Mouse (Mus musculus) heart, postnatal 36 days (tissue): ENCODE measurements around the gene Olfr329-ps. TPM values are rescaled to one million over a fixed set of nuclear protein-coding genes. Genes with fewer than 3 reads are reported as not detected.
"Not testable (repeated sequence)": the region's sequence is repeated elsewhere in the genome, so short reads cannot be mapped to it uniquely, and the experiment has no call there.

Experiments
- DNase-seq, 2 experiments: peaks; one replicate each; pipeline ENCODE4 v3.0.0; 2021 to 2022
- intact Hi-C: fragments of 180-260 bp; cut with DNase I; formaldehyde crosslinking; loops from one replicate; pipeline ENCODE4 v1.15.1; 2025
- total RNA-seq, 2 experiments: library from RNA; stranded (reverse); gene quantifications; 2 replicates each; pipeline ENCODE4 v1.2.3; 2021

Olfr329-ps gene
- total RNA-seq = not detected

DNA sequence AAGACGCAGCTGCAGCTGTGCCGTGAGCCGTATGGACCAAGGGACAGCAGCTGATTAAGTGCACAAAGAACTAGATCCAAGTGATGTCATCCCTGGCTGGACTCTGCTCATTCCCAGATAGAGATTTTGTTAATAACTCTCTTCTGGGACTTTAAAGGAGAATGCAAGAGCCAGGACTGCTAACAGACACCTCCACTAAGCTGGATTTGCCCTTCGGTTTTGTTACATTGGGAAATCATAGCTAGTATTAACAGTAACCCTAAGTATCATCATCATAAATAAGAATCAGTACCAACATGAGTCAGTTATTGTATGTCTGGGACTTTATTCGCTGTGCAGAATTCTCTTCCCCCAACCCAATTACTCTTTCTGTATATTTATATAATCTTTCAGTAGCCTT lies at the start of gene Olfr329-ps:
Gene Olfr329-ps (minus strand): TSS at position 101 of the 400 bp plus-strand sequence.
- intact Hi-C loops = no loop called here
- no peak for DNase-seq

DNA sequence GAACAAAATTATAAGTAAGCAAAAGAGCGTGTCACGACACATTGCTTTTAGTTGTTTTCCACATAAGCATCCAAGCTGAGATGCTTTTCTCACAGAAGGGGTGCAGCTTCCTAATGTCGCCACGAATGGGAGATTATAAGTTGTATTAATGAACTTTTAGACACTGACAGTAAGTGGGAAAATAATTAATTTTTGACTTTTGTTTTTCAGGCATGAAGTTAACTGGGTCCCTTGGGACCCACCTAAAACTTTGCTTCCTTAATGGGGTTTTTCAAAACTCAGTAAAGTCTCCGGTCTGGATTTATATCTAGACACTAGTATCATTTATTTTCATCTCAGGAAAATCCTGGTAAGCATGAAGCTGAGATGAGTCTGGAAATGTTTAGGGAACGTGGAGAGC lies 48.6 kb upstream of the Olfr329-ps start, which contains the start of gene Olfr324:
Gene Olfr324 (plus strand): TSS at position 301 of the 400 bp plus-strand sequence.
- DNase-seq = no peak
- intact Hi-C loops = no loop called here

DNA sequence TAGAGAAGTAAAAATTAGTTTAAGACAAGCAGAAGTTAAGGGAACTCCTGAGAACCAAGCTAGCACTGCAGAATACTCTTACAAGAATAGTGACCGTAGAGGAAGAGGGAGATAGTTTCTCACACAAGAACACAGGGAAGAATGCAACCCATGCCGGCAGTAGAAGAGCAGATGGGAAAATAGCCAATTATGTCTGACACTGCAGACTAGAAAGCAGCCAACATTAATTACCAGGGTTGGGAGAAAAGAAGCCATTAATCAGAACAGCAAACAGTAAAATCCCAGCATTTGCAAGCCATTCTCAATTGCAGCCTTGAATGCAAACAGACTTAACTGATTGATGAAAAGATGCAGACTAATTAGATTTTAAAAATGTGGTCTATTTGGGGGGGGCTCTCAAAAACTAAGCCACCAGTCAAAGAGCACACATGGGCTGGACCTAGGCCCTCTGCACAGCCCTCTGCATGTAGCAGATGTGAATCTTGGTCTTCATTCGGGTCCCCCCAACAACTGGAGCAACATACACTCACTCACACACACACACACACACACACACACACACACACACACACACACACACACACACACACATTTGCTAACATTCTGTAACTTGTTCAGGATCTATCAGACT lies 42.5 kb upstream of the Olfr329-ps start:
- intact Hi-C loops = loop anchor here (1.0 to 5.0 kb wide), 3 partner anchors 48 to 351 kb away; no protein-coding TSS in a partner anchor
- no peak for DNase-seq

DNA sequence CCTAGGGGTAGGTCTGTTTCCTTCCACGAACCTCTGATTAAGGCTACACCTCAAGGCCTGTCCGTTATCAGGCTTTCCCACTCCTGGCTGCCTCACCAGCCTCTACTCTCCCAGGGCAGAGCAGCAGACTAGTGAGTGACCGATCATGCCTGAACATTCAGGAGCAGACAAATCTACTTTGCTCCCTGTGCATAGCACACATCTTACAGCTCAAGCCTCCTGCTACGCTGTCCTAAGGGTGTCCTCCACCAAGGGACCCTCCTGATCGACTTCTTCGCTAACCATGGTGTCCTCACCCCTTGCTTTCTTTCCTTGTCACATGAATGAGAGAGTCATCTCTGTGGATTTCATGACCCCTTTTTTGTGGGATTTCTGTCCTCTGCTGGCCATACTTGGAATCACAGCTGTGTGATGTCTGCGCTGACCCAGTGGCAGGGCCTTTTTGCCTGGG lies 41.7 kb upstream of the Olfr329-ps start:
- intact Hi-C loops = loop anchor here (1.0 to 5.0 kb wide), 3 partner anchors 48 to 351 kb away; no protein-coding TSS in a partner anchor
- peak; percentile 43 to 58 for DNase-seq

DNA sequence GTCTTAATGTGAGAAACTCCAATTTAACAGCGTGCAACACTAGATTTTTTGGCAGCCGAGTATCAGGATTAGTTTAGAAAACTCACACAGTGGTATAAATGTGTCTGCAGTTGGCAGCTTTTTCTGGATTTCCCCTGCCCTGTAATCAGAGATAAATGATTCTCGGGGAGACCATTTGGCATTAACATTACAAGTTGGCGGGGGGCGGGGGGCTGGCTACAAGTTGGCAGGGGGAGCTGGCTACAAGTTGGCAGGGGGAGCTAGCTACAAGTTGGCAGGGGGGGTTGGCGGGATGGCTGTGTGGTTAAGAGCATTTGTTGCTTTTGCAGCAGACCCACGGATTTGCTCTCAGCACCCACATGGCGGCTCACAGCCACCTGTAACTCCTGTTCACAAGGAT lies 32.4 kb upstream of the Olfr329-ps start:
- DNase-seq = no peak
- intact Hi-C loops = no loop called here

DNA sequence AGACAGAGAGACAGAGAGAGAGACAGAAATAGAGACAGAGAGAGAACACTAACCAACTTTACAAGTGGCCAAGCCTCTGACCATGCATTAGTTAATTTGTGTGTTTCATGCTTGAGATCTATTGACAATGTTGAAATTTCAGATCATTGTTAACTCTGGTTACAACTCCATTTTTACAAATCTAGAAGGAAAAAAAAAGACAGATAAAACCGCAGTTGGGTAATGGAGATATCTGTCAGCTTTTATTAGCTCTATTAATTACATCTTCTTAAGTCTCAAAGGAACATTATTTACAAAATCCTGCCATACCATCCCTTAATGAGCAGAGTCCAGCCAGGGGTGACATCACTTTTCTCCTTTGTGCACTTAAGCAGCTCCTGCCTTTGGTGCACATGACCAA lies 31.2 kb upstream of the Olfr329-ps start, which contains the start of gene Olfr325:
Gene Olfr325 (plus strand): TSS at position 301 of the 400 bp plus-strand sequence.
- DNase-seq = no peak
- intact Hi-C loops = no loop called here

DNA sequence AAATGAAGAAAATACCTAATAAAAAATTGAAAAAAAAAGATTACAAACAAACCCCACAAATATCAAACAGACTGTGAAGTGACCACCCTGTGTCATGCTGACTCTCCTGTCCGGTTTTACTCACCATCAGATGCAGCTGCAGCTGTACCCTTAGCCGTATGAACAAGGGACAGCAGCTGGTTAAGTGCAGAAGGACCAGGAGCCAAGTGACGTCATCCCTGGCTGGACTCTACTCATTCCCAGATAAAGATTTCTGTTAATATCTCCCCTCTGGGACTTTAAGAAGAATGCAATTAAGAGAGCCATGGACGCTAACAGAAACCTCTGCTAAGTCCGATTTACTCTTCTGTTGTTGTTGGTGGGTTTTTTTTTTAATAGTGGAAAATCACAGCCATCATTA lies 24.2 kb upstream of the Olfr329-ps start, which contains the start of gene Olfr224:
Gene Olfr224 (minus strand): TSS at position 149 of the 400 bp plus-strand sequence.
- DNase-seq = peak; percentile 23 to 29
- intact Hi-C loops = no loop called here

GRCm38 (mm10) chr11:58555536-58555935 lies 9.3 kb upstream of the Olfr329-ps start, which contains the start of gene Olfr328:
Olfr328 (minus strand) TSS chr11:58555636.
- intact Hi-C loops = no loop called here
- DNase-seq = no peak

GRCm38 (mm10) chr11:58534736-58535135 lies 11.5 kb downstream of the Olfr329-ps start, which contains the start of gene Olfr330:
Olfr330 (minus strand) TSS chr11:58534836.
- intact Hi-C loops, DNase-seq: not testable (repeated sequence)

GRCm38 (mm10) chr11:58519756-58520155 lies 26.5 kb downstream of the Olfr329-ps start:
- intact Hi-C loops = not testable (repeated sequence)
- DNase-seq = peak; percentile 12 to 23

- intact Hi-C loops = not testable (repeated sequence)
- peak; percentile 54 to 63 for DNase-seq
These were observed 27.3 kb downstream of the Olfr329-ps start for GRCm38 (mm10) chr11:58518916-58519315.

GRCm38 (mm10) chr11:58509058-58509457 lies 37.2 kb downstream of the Olfr329-ps start:
- DNase-seq, intact Hi-C loops: not testable (repeated sequence)

DNA sequence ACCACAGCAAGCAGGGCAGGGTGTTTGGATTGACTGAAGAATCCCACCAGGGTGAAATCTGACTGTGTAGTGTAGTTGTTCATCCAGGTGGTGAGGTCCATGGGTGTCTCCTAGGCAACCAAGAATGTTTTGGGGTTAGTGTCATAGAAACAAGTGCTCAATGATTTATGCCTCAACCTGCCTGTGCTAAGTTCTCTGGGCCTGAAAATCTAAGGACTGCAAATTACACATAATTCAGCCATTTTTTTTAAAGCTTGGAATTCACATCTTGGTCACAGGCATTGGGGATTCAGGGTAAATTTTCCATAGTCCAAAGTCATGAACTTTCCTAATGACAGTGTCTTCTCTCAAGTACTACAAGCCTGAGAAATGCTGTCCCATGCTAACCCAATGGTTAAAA lies 43.8 kb downstream of the Olfr329-ps start, which contains the start of gene Olfr331:
Gene Olfr331 (minus strand): TSS at position 101 of the 400 bp plus-strand sequence.
- DNase-seq, intact Hi-C loops: not testable (repeated sequence)

GRCm38 (mm10) chr11:58499290-58499689 lies 46.9 kb downstream of the Olfr329-ps start:
- DNase-seq = no peak
- intact Hi-C loops = loop anchor here (1.0 to 2.0 kb wide), 2 partner anchors 97 to 198 kb away; no protein-coding TSS in a partner anchor

DNA sequence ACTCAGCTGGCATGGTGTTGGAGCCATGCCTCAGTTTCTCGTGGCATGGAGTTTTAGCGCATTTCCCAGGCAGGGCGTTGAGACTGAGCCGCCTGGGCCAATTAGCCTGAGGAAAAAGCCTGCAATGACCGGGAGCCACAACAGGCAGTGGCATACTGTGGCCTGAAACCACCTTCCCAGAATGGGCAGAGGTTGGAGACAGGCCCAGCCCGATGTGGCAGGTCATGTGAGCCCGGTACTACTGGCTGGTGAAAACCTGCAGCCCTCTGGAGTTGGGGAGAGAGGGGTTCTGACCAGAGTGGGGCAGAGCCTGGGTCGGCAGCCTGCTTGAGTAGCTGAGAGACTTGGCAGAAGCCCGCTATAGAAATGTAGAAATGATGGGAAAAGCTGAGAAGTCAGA lies 47.5 kb downstream of the Olfr329-ps start:
- peak; percentile 30 to 31 for DNase-seq
- intact Hi-C loops = loop anchor here (1.0 to 2.0 kb wide), 2 partner anchors 96 to 198 kb away; no protein-coding TSS in a partner anchor

DNA sequence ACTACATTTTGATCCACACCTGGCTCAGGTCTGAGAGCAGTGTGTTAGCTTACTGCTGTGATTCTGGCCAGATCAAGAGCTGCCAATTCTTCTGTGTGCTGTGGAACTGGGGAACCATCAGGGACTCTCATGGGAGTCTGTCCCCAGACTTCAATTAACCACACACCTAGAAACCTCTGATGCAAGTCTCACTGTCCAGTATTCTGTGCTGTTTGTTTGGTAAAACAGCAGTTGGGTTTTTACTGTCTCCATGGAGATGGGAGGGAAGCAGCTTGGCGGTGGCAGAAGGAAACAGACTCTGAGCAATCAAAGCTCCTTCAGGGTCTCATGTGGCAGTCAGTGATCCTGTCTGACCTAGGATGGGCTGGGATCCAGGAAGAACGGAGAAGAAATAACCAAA lies 53.8 kb downstream of the Olfr329-ps start, which contains the start of gene Olfr332:
Gene Olfr332 (minus strand): TSS at position 101 of the 400 bp plus-strand sequence.
- intact Hi-C loops = loop anchor here (5.0 kb wide), 1 partner anchor 140 kb away; the partner anchor contains the start of gene Olfr323
- no peak for DNase-seq

Other genes starting within 250 kb of the Olfr329-ps start
- gene Zfp692, start 239.4 kb downstream of the Olfr329-ps start, total RNA-seq = 1 to 10 TPM; 3.1 to 4.0 TPM
- gene Zfp672, start 216.1 kb downstream of the Olfr329-ps start, total RNA-seq = 10 to 100 TPM; 36.4 to 40.8 TPM
- 10 to 100 TPM; 34.5 to 35.5 TPM for gene Sh3bp5l, start 215.7 kb downstream of the Olfr329-ps start, total RNA-seq
- not detected for gene Lypd8, start 167.4 kb downstream of the Olfr329-ps start, total RNA-seq
- gene 1810065E05Rik, start 125.3 kb downstream of the Olfr329-ps start, total RNA-seq = not detected
- not detected for gene Gm12253, start 113.9 kb downstream of the Olfr329-ps start, total RNA-seq
- gene Lypd9, start 93.5 kb downstream of the Olfr329-ps start, total RNA-seq = not detected
- not detected for gene Olfr30, start 84.2 kb downstream of the Olfr329-ps start, total RNA-seq
- not detected for gene Olfr332, start 53.9 kb downstream of the Olfr329-ps start, total RNA-seq
- gene Olfr331, start 43.9 kb downstream of the Olfr329-ps start, total RNA-seq = not detected
- gene Olfr330, start 11.6 kb downstream of the Olfr329-ps start, total RNA-seq = not detected
- gene Olfr328, start 9.2 kb upstream of the Olfr329-ps start, total RNA-seq = not detected
- gene Olfr224, start 24.1 kb upstream of the Olfr329-ps start, total RNA-seq = under 1 TPM in 1 of 2 experiments, not detected in 1; 0.17 TPM
- not detected for gene Olfr325, start 31.3 kb upstream of the Olfr329-ps start, total RNA-seq
- gene Olfr324, start 48.7 kb upstream of the Olfr329-ps start, total RNA-seq = not detected
- gene 2210407C18Rik, start 69.7 kb upstream of the Olfr329-ps start, total RNA-seq = 10 to 100 TPM in 1 of 2 experiments, 1 to 10 TPM in 1; 7.7 to 15.5 TPM
- not detected for gene Olfr323, start 84.1 kb upstream of the Olfr329-ps start, total RNA-seq
- not detected for gene Trim58, start 94.0 kb upstream of the Olfr329-ps start, total RNA-seq
- gene Olfr322, start 112.4 kb upstream of the Olfr329-ps start, total RNA-seq = not detected
- gene Olfr320, start 134.7 kb upstream of the Olfr329-ps start, total RNA-seq = not detected
- not detected for gene Olfr319, start 152.7 kb upstream of the Olfr329-ps start, total RNA-seq
- not detected for gene Olfr318, start 177.6 kb upstream of the Olfr329-ps start, total RNA-seq
- not detected for gene Olfr317, start 192.8 kb upstream of the Olfr329-ps start, total RNA-seq
- gene Olfr316, start 206.3 kb upstream of the Olfr329-ps start, total RNA-seq = not detected
- not detected for gene Olfr315, start 226.8 kb upstream of the Olfr329-ps start, total RNA-seq
- not detected for gene Olfr314, start 236.5 kb upstream of the Olfr329-ps start, total RNA-seq